Mouse (Mus musculus): Measurements from ENCODE around the gene Tssc4. TPM values are rescaled to one million over a fixed set of nuclear protein-coding genes. Genes with fewer than 3 reads are reported as not detected.

Tssc4 gene
- polyA plus RNA-seq, 1 experiment = 157 TPM

DNA sequence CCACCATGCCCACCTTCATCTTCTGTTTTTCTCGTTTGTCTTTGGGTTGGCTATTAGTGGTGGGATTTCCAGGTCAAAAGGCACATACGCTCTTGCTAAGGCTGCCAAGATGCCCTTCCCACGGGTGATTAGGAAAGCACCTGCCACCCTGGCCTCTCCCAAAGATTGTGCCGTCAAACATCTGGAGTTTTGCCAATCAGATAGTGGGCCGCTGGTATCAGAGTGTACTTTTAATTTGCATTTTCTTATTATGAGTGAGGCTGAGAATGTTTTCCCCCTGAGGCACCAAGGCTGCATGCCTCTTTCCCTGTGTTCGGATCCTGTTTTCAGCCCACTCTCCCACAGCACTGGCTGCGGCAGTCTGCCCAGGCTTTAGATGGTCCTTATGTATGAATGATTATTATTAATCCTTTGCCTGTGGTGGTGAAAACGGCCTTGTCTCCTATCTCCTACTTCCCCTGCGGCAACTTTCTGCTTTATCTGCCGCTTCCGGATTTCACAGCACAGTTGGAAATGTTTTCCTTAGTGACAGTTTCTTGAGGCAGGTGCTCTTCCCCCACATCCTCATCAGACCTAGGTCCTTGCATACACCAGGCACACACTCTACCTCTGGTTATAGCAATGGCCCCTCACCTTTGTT, 36.3 kb downstream of the Tssc4 start:
- no peak for DNase-seq
- no peaks in the 10 kb centered on the region for H3K36me3 ChIP-seq (ENCODE audit: control insufficient read depth, insufficient read depth, low read length)
- H3K27ac ChIP-seq (ENCODE audit: control insufficient read depth, insufficient read depth, low read length) = no peak overlapping the region
- 78% methylated on average over 11 of the region's 11 CpGs for WGBS
- no peaks in the 10 kb centered on the region; the same call in 1 of the 2 replicates for H3K27me3 ChIP-seq (ENCODE audit: control insufficient read depth, insufficient read depth, low read length)
- H3K4me1 ChIP-seq (replicated peaks; ENCODE audit: control insufficient read depth, insufficient read depth, low read length) = no peaks in the 10 kb centered on the region
- no peak for TF ChIP-seq POLR2A (IDR thresholded peaks at IDR 0.05; ENCODE audit: control insufficient read depth, extremely low read depth, insufficient read depth, low read length, poor library complexity)
- no peak overlapping the region for H3K4me3 ChIP-seq (ENCODE audit: control insufficient read depth, insufficient read depth, low read length)

DNA sequence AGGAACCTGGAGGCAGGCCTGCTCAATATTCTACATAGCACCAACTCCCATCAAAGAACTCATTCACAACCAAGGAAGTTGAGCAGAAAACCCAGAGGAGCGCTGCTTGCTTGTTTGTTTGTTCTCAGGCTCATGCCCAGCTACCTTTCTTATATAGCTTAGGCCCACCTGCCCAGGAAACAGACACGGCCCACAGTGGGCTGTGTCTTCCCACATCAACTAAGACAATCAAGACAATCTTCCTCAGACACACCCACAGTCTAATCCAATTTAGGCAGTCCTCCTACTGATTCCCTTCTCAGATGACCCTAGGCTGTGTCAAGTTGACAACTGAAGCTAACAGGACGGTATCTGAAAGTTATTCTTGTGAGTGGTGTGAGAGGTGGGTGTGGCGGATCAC, 37.0 kb downstream of the Tssc4 start, which contains the start of gene Kcnq1:
TSS of gene Kcnq1 (plus strand) at position 301 of the 400 bp plus-strand sequence.
- Histone ChIP-seq H3K36me3 (ENCODE audit: control insufficient read depth, insufficient read depth, low read length) (no peaks in the 10 kb centered on the region), H3K27ac (ENCODE audit: control insufficient read depth, insufficient read depth, low read length) (no peak within 1 kb of the TSS), H3K4me3 (ENCODE audit: control insufficient read depth, insufficient read depth, low read length) (no peak within 1 kb of the TSS), H3K4me1 (replicated peaks; ENCODE audit: control insufficient read depth, insufficient read depth, low read length) (no peaks in the 10 kb centered on the region), H3K27me3 (ENCODE audit: control insufficient read depth, insufficient read depth, low read length) (no peaks in the 10 kb centered on the region; the same call in 1 of the 2 replicates)
- WGBS = 63% methylated on average over 4 of the region's 4 CpGs
- DNase-seq = no peak
- TF ChIP-seq CTCF (IDR thresholded peaks at IDR 0.05; ENCODE audit: borderline replicate concordance, control insufficient read depth, extremely low read depth, insufficient read depth, low read length, poor library complexity) (no peak), POLR2A (IDR thresholded peaks at IDR 0.05; ENCODE audit: control insufficient read depth, extremely low read depth, insufficient read depth, low read length, poor library complexity) (no peak)

DNA sequence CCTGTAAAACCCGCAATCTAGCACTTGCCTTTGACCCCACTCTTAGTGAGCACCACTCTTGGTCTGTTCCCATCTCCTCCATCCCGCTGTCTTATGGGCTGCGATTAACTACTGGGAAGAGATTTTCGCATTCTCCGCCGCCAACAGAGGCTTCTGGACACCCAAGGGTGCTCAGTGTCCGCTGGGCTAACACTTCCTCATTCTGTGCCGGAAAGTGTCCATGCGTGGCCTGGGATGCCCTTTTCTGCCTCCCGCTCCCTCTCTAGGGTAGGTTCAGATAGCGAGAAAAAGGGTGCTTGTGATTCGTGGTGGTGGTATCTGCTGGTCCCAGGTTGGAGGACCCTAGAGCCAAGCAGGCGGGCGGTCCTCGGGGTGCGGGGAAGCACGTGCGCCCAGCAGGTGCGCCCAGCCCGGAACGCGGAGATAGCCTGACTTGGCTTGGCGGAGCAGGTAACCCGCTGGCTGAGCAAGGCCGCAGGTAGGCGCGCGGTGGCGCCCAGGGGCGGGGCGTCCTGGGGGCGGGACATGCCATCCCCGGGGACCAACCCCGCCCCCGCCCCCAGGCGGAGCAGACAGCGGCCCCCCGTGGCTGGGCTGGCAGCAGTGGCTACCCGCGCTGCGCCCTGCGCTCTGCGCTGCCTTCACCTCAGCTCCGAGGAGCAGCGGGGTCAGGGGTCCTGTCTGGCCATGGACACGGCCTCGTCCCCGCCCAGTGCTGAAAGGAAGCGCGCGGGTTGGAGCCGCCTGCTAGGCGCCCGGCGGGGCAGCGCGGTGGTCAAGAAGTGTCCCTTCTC, 37.8 kb downstream of the Tssc4 start:
- H3K36me3 ChIP-seq (ENCODE audit: control insufficient read depth, insufficient read depth, low read length) = no peaks in the 10 kb centered on the region
- peak; percentile 58 for DNase-seq
- H3K4me3 ChIP-seq (ENCODE audit: control insufficient read depth, insufficient read depth, low read length) = no peak overlapping the region
- no peaks in the 10 kb centered on the region for H3K4me1 ChIP-seq (replicated peaks; ENCODE audit: control insufficient read depth, insufficient read depth, low read length)
- TF ChIP-seq POLR2A (IDR thresholded peaks at IDR 0.05; ENCODE audit: control insufficient read depth, extremely low read depth, insufficient read depth, low read length, poor library complexity) (no peak), CTCF (IDR thresholded peaks at IDR 0.05; ENCODE audit: borderline replicate concordance, control insufficient read depth, extremely low read depth, insufficient read depth, low read length, poor library complexity) (no peak)
- H3K27ac ChIP-seq (ENCODE audit: control insufficient read depth, insufficient read depth, low read length) = no peak overlapping the region
- no peaks in the 10 kb centered on the region; the same call in 1 of the 2 replicates for H3K27me3 ChIP-seq (ENCODE audit: control insufficient read depth, insufficient read depth, low read length)
- 8% methylated on average over 54 of the region's 57 CpGs for WGBS

DNA sequence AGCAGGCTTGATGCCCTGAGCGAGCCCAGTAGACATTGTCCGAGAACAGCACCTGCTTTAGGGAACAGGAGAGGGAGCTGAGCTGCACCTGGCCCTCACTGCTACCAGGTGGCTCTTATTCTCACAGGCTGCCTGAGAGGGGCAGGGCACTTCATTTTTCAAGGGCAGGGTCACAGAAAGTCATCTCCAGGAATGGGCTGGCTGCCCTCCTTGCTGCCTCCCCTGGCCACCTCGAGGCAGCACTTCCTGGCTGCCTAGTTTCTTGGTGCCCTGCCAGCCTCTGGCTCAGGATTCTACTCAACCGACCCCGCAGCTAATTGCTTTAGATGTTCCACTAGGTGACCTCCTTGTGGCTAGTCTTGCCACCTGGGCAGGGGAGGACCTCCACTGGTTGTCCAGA, 39.2 kb downstream of the Tssc4 start:
- H3K27me3 ChIP-seq (ENCODE audit: control insufficient read depth, insufficient read depth, low read length) = no peaks in the 10 kb centered on the region; the same call in 1 of the 2 replicates
- DNase-seq = no peak
- 35% methylated on average over 5 of the region's 5 CpGs for WGBS
- no peaks in the 10 kb centered on the region for H3K36me3 ChIP-seq (ENCODE audit: control insufficient read depth, insufficient read depth, low read length)
- H3K4me3 ChIP-seq (ENCODE audit: control insufficient read depth, insufficient read depth, low read length) = no peak overlapping the region
- H3K27ac ChIP-seq (ENCODE audit: control insufficient read depth, insufficient read depth, low read length) = no peak overlapping the region
- no peak for TF ChIP-seq POLR2A (IDR thresholded peaks at IDR 0.05; ENCODE audit: control insufficient read depth, extremely low read depth, insufficient read depth, low read length, poor library complexity)
- H3K4me1 ChIP-seq (replicated peaks; ENCODE audit: control insufficient read depth, insufficient read depth, low read length) = no peaks in the 10 kb centered on the region

DNA sequence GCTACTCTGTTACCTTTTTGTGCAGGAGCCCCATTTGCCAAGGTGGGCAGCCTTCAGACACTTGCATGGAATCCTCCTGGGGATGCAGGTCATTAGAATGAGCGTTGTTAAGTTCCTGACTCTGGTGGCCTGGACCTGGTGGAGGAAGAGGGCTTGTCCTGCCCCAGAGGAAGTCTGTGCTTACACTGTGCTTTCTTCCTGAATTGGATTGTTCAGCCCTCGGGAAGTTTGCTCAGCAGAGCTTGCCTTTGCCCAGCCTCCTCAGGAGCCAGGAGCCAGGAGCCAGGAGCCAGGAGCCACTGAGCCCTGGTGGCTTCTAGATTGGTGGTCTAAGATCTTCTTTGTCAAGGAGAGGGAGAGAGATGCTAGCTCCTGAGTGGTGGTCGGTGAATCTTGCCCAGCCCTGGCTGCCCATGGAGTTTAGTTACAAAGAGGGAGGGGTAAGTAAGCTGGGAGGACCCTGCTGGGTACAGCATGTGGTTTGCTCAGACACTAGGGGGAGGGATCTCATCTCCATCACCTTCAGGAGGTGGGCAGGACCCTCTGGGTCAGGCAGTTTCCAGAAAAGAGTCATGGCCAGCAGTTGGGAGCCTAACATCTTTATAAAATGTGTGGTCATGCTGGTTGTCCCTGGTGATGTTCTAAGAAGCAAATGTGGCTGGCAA, 40.1 kb downstream of the Tssc4 start:
- Histone ChIP-seq H3K27ac (ENCODE audit: control insufficient read depth, insufficient read depth, low read length) (no peak overlapping the region), H3K36me3 (ENCODE audit: control insufficient read depth, insufficient read depth, low read length) (no peaks in the 10 kb centered on the region), H3K4me1 (replicated peaks; ENCODE audit: control insufficient read depth, insufficient read depth, low read length) (no peaks in the 10 kb centered on the region), H3K27me3 (ENCODE audit: control insufficient read depth, insufficient read depth, low read length) (no peaks in the 10 kb centered on the region; the same call in 1 of the 2 replicates), H3K4me3 (ENCODE audit: control insufficient read depth, insufficient read depth, low read length) (no peak overlapping the region)
- WGBS = 17% methylated on average over 3 of the region's 3 CpGs
- no peak for DNase-seq
- no peak for TF ChIP-seq CTCF (IDR thresholded peaks at IDR 0.05; ENCODE audit: borderline replicate concordance, control insufficient read depth, extremely low read depth, insufficient read depth, low read length, poor library complexity)

DNA sequence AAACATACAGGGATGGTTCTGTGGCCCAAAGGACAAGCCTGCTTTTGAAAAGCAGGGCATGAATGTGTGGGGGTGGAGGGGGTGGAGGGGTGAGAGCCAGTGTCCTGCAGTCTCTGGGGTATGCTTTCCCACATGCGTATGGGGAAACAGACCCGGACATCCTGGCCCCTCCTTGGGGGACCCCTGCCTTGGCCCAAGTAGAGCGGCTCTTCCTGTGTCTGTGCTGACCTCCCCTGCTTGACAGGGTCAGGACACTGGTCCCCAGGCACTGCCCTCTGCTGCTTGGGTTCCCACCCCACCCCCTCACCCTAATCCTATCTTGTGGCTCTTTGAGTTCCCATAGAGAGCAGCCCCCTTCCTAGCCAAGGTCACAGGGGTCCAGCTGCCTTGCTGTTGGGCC, 40.6 kb downstream of the Tssc4 start:
- H3K4me1 ChIP-seq (replicated peaks; ENCODE audit: control insufficient read depth, insufficient read depth, low read length) = no peaks in the 10 kb centered on the region
- no peaks in the 10 kb centered on the region; the same call in 1 of the 2 replicates for H3K27me3 ChIP-seq (ENCODE audit: control insufficient read depth, insufficient read depth, low read length)
- no peaks in the 10 kb centered on the region for H3K36me3 ChIP-seq (ENCODE audit: control insufficient read depth, insufficient read depth, low read length)
- TF ChIP-seq POLR2A (IDR thresholded peaks at IDR 0.05; ENCODE audit: control insufficient read depth, extremely low read depth, insufficient read depth, low read length, poor library complexity) (no peak), CTCF (IDR thresholded peaks at IDR 0.05; ENCODE audit: borderline replicate concordance, control insufficient read depth, extremely low read depth, insufficient read depth, low read length, poor library complexity) (no peak)
- no peak for DNase-seq
- no peak overlapping the region for H3K4me3 ChIP-seq (ENCODE audit: control insufficient read depth, insufficient read depth, low read length)
- WGBS = 69% methylated on average over 3 of the region's 3 CpGs
- H3K27ac ChIP-seq (ENCODE audit: control insufficient read depth, insufficient read depth, low read length) = no peak overlapping the region
